Mouse (Mus musculus) adrenal gland (tissue): ENCODE results near the gene Cracr2a.
"Not testable (repeated sequence)": the region's sequence is repeated elsewhere in the genome, so short reads cannot be mapped to it uniquely, and the experiment has no call there.

ENCODE experiments used
- intact Hi-C: fragments of 180-260 bp; cut with DNase I; formaldehyde crosslinking; loops from one replicate; pipeline ENCODE4 v1.15.1; 2025
- long read RNA-seq, 2 experiments: library from polyadenylated mRNA; unstranded; transcript quantifications; one replicate each; pipeline ENCODE4 v2.0.0; 2020; ENCODE audit warnings: borderline replicate concordance in 1 of 2; ENCODE audit not compliant: insufficient replicate concordance in 1 of 2

Cracr2a gene
- long read RNA-seq, experiment 1, partial matches to known transcripts: 0 of 1 reads
- long read RNA-seq, experiment 1, other reads (novel, unspliced or antisense): 1 of 1 reads
- long read RNA-seq, experiment 2: 0 reads

GRCm38 (mm10) chr6:127561231-127562020 lies at the start of gene Cracr2a:
Gene Cracr2a, plus strand, starts transcription at chr6:127561338.
- intact Hi-C loops: no loop called here

- intact Hi-C loops: not testable (repeated sequence)
Observed at GRCm38 (mm10) chr6:127513776-127514175, 47.4 kb upstream of the Cracr2a start.

GRCm38 (mm10) chr6:127521176-127521575 lies 40.0 kb upstream of the Cracr2a start:
- intact Hi-C loops: no loop called here

- intact Hi-C loops: no loop called here
Observed at GRCm38 (mm10) chr6:127522326-127522725, 38.8 kb upstream of the Cracr2a start.

GRCm38 (mm10) chr6:127524442-127524841 lies 36.7 kb upstream of the Cracr2a start:
- intact Hi-C loops: no loop called here

GRCm38 (mm10) chr6:127528625-127529024 lies 32.5 kb upstream of the Cracr2a start:
- intact Hi-C loops: no loop called here

- intact Hi-C loops: no loop called here
Observed at GRCm38 (mm10) chr6:127529451-127529850, 31.7 kb upstream of the Cracr2a start.

- intact Hi-C loops: no loop called here
Observed at GRCm38 (mm10) chr6:127530206-127530605, 30.9 kb upstream of the Cracr2a start.

- intact Hi-C loops: no loop called here
Observed at GRCm38 (mm10) chr6:127531412-127532205, 29.5 kb upstream of the Cracr2a start.

- intact Hi-C loops: no loop called here
Observed at GRCm38 (mm10) chr6:127532304-127532703, 28.8 kb upstream of the Cracr2a start.

GRCm38 (mm10) chr6:127533766-127534165 lies 27.4 kb upstream of the Cracr2a start:
- intact Hi-C loops: no loop called here

- intact Hi-C loops: no loop called here
Observed at GRCm38 (mm10) chr6:127537035-127537434, 24.1 kb upstream of the Cracr2a start.

- intact Hi-C loops: no loop called here
Observed at GRCm38 (mm10) chr6:127538118-127538517, 23.0 kb upstream of the Cracr2a start.

GRCm38 (mm10) chr6:127539226-127539625 lies 21.9 kb upstream of the Cracr2a start:
- intact Hi-C loops: no loop called here

GRCm38 (mm10) chr6:127539659-127540058 lies 21.5 kb upstream of the Cracr2a start:
- intact Hi-C loops: loop anchor here (5.0 to 10.0 kb wide), 3 partner anchors 37 to 405 kb away; no protein-coding TSS in a partner anchor

GRCm38 (mm10) chr6:127540517-127540916 lies 20.6 kb upstream of the Cracr2a start:
- intact Hi-C loops: loop anchor here (5.0 to 10.0 kb wide), 3 partner anchors 38 to 404 kb away; no protein-coding TSS in a partner anchor

GRCm38 (mm10) chr6:127541617-127542374 lies 19.3 kb upstream of the Cracr2a start:
- intact Hi-C loops: loop anchor here (2.0 to 10.0 kb wide), 4 partner anchors 39 to 403 kb away; no protein-coding TSS in a partner anchor

GRCm38 (mm10) chr6:127546676-127547075 lies 14.5 kb upstream of the Cracr2a start:
- intact Hi-C loops: loop anchor here (10.0 kb wide), 1 partner anchor 398 kb away; no protein-coding TSS in a partner anchor

- intact Hi-C loops: no loop called here
Observed at GRCm38 (mm10) chr6:127552940-127553339, 8.2 kb upstream of the Cracr2a start.

GRCm38 (mm10) chr6:127555553-127555952 lies 5.6 kb upstream of the Cracr2a start:
- intact Hi-C loops: no loop called here

- intact Hi-C loops: no loop called here
Observed at GRCm38 (mm10) chr6:127560872-127561230, 287 bp upstream of the Cracr2a start.
